ENCODE assay signal across 28 mouse cellular contexts in genomic region chr11:94317014-94317413, GRCm38 (mm10). TPM values are rescaled to one million over a fixed set of nuclear protein-coding genes. Genes with fewer than 3 reads are reported as not detected.
A peak's percentile ranks its signal among the peaks of the same experiment; 100 is the strongest.
DNase-seq lines count a peak whose midpoint lies in the region; ATAC-seq and TF ChIP-seq lines count a peak whose summit lies in the region.
"Had no signal": no experiment of that assay in that cellular context is flagged by ENCODE, and none has a peak within 500 bp of the region (broad histone marks: within the 10 kb centered on the region; RNA-seq: fewer than 3 reads in every experiment).

No protein-coding gene starts in this region.

- peak; percentile 71 for DNase-seq in heart, adult 11 months
- DNase-seq in heart, postnatal 10 days: no peak
- no peak for DNase-seq in lung, postnatal 0 days (ENCODE audit: low spot score)
- DNase-seq in lung, postnatal 36 days: no peak
- no peak for DNase-seq in neural tube, embryonic 10.5 days (ENCODE audit: extremely low spot score, low spot score)
- DNase-seq in lung, postnatal 14 days: no peak
- DNase-seq: adrenal gland, postnatal 10 days; cerebellum, adult 9-10 months; gastrocnemius, postnatal 25 days; kidney, adult 8-10 months; kidney, postnatal 36 days; layer of hippocampus, postnatal 36 days; lung, adult 18-20 months; thymus, adult 2 months had no signal

- intact Hi-C loops in heart, postnatal 10 days (cut with DNase I): no loop called here

- H3K27me3 ChIP-seq in lung, postnatal 0 days (replicated peaks; ENCODE audit: insufficient read depth, low read length): no peaks in the 10 kb centered on the region
- no peaks in the 10 kb centered on the region for H3K27me3 ChIP-seq in liver, embryonic 12.5 days (replicated peaks)
- H3K27me3 ChIP-seq: embryonic facial prominence, embryonic 15.5 days had no signal

- TF ChIP-seq EP300 in lung, postnatal 0 days (IDR thresholded peaks at IDR 0.05): no peak

- WGBS in lung, postnatal 0 days: 63% methylated on average over 1 of the region's 1 CpGs
- 70% methylated on average over 1 of the region's 1 CpGs for WGBS in liver, embryonic 12.5 days (ENCODE audit: insufficient replicate concordance)
- WGBS in macrophage (ENCODE audit: missing documents): 58% methylated on average over 1 of the region's 1 CpGs

- H3K4me2 ChIP-seq in lung, postnatal 0 days (replicated peaks; ENCODE audit: low read depth, low read length): 0 out of 2 replicates have a peak overlapping the region, but pooled peaks have one; percentile 9
- peak overlapping the region; percentile 82 for H3K4me2 ChIP-seq in liver, embryonic 12.5 days
- H3K4me2 ChIP-seq: embryonic facial prominence, embryonic 15.5 days; midbrain, embryonic 11.5 days had no signal

- no peak overlapping the region for H3K4me3 ChIP-seq in lung, postnatal 0 days (ENCODE audit: low read depth, low read length)
- peak overlapping the region; percentile 10; the same call in 1 of the 2 replicates for H3K4me3 ChIP-seq in liver, embryonic 12.5 days
- H3K4me3 ChIP-seq in macrophage (ENCODE audit: inconsistent target): peak overlapping the region; percentile 7; the same call in 1 of the 2 replicates
- H3K4me3 ChIP-seq: embryonic facial prominence, embryonic 15.5 days; hindbrain, embryonic 10.5 days had no signal

- no peak overlapping the region for H3K9ac ChIP-seq in lung, postnatal 0 days (replicated peaks; ENCODE audit: low read depth)
- 0 out of 2 replicates have a peak overlapping the region, but pooled peaks have one; percentile 43 for H3K9ac ChIP-seq in liver, embryonic 12.5 days
- H3K9ac ChIP-seq: embryonic facial prominence, embryonic 15.5 days had no signal

- no peaks in the 10 kb centered on the region for H3K36me3 ChIP-seq in lung, postnatal 0 days (ENCODE audit: insufficient read depth, low read length)
- peaks cover 50% of the 10 kb centered on the region for H3K36me3 ChIP-seq in liver, embryonic 12.5 days
- no peaks in the 10 kb centered on the region for H3K36me3 ChIP-seq in macrophage (ENCODE audit: inconsistent target)
- H3K36me3 ChIP-seq: embryonic facial prominence, embryonic 15.5 days had no signal

- ATAC-seq in lung, postnatal 0 days: no peak
- ATAC-seq in liver, embryonic 12.5 days: no peak
- ATAC-seq: forebrain, embryonic 16.5 days; hindbrain, postnatal 0 days had no signal

- no peaks in the 10 kb centered on the region for H3K9me3 ChIP-seq in lung, postnatal 0 days (ENCODE audit: low read length)
- no peaks in the 10 kb centered on the region for H3K9me3 ChIP-seq in liver, embryonic 12.5 days (replicated peaks)
- H3K9me3 ChIP-seq: embryonic facial prominence, embryonic 15.5 days; hindbrain, embryonic 10.5 days had no signal

- no peak for TF ChIP-seq CTCF in lung, postnatal 0 days (IDR thresholded peaks at IDR 0.05)

- H3K79me2 ChIP-seq in macrophage (ENCODE audit: inconsistent target): peaks cover 93% of the 10 kb centered on the region

- H3K27ac ChIP-seq in lung, postnatal 0 days (ENCODE audit: low read length): no peak overlapping the region
- H3K27ac ChIP-seq in liver, embryonic 12.5 days: peak overlapping the region; percentile 43; the same call in 1 of the 2 replicates
- H3K27ac ChIP-seq in macrophage: peak overlapping the region; percentile 64
- H3K27ac ChIP-seq: embryonic facial prominence, embryonic 15.5 days; hindbrain, embryonic 10.5 days; hindbrain, postnatal 0 days; stomach, postnatal 0 days had no signal

- H3K4me1 ChIP-seq in lung, postnatal 0 days (ENCODE audit: insufficient read depth, low read depth, low read length): peaks cover 23% of the 10 kb centered on the region; the same call in 1 of the 2 replicates
- peaks cover 84% of the 10 kb centered on the region for H3K4me1 ChIP-seq in liver, embryonic 12.5 days

RNA-seq across cellular contexts. Expression of gene Luc7l3, which starts 4.8 kb away (rescaled TPM):
- 10 to 100 TPM; 44.2 to 48.1 TPM for total RNA-seq in heart, postnatal 10 days (2021)
- polyA plus RNA-seq in lung, postnatal 0 days (2015; fragmentation: Nextera tagmentation; extraction: Ambion mirVana): 79.4 and 84.0 TPM in 2 replicates
- polyA plus RNA-seq in liver, embryonic 12.5 days (2016; fragmentation: Nextera tagmentation; extraction: Ambion mirVana): 67.1 and 67.4 TPM in 2 replicates
- total RNA-seq in macrophage (2018; cell fraction: chromatin; rRNA removed): 100 to 1,000 TPM; 264 to 986 (median 514) TPM
- 10 to 100 TPM; 25.9 to 72.8 (median 42.3) TPM for total RNA-seq in macrophage (2018; cell fraction: cytosol; rRNA removed)
- total RNA-seq in macrophage (2018; cell fraction: nucleus; rRNA removed): 100 to 1,000 TPM; 133 to 444 (median 250) TPM
- 57.8 to 99.2 TPM (median 95.9 TPM) in 3 replicates for polyA plus RNA-seq in macrophage (2018)

RNA-seq across cellular contexts. Expression of gene Ankrd40, which starts 10.8 kb away (rescaled TPM):
- total RNA-seq in heart, postnatal 10 days (2021): 100 to 1,000 TPM; 213 to 228 TPM
- polyA plus RNA-seq in lung, postnatal 0 days (2015; fragmentation: Nextera tagmentation; extraction: Ambion mirVana): 33.3 and 33.6 TPM in 2 replicates
- 15.7 and 15.9 TPM in 2 replicates for polyA plus RNA-seq in liver, embryonic 12.5 days (2016; fragmentation: Nextera tagmentation; extraction: Ambion mirVana)
- 10 to 100 TPM; 18.9 to 81.5 (median 44.1) TPM for total RNA-seq in macrophage (2018; cell fraction: chromatin; rRNA removed)
- total RNA-seq in macrophage (2018; cell fraction: cytosol; rRNA removed): 10 to 100 TPM; 47.9 to 86.4 (median 61.7) TPM
- 10 to 100 TPM; 26.7 to 81.7 (median 44.8) TPM for total RNA-seq in macrophage (2018; cell fraction: nucleus; rRNA removed)
- polyA plus RNA-seq in macrophage (2018): 51.9 to 117 TPM (median 63.5 TPM) in 3 replicates

RNA-seq across cellular contexts. Expression of gene Gm21885, which starts 35.3 kb away (rescaled TPM):
- total RNA-seq in heart, postnatal 10 days (2021): not detected
- polyA plus RNA-seq in lung, postnatal 0 days (2015; fragmentation: Nextera tagmentation; extraction: Ambion mirVana): not detected in 2 replicates
- 0.29 TPM in 1 of 2 replicates, not detected in the other for polyA plus RNA-seq in liver, embryonic 12.5 days (2016; fragmentation: Nextera tagmentation; extraction: Ambion mirVana)
- not detected for total RNA-seq in macrophage (2018; cell fraction: chromatin; rRNA removed)
- total RNA-seq in macrophage (2018; cell fraction: cytosol; rRNA removed): not detected
- total RNA-seq in macrophage (2018; cell fraction: nucleus; rRNA removed): not detected
- not detected in 3 replicates for polyA plus RNA-seq in macrophage (2018)
- total RNA-seq: adrenal gland, postnatal 10 days; common myeloid progenitor, adult 5-6 weeks; gastrocnemius, postnatal 25 days; hindbrain, postnatal 0 days; layer of hippocampus, adult 8-10 months; layer of hippocampus, postnatal 36 days; left cerebral cortex, postnatal 10 days had no signal
- polyA plus RNA-seq: brain, embryonic 14.5 days; embryonic facial prominence, embryonic 15.5 days; heart, embryonic 16.5 days; hindbrain, embryonic 10.5 days; hindbrain, postnatal 0 days; neural tube, embryonic 11.5 days; stomach, postnatal 0 days; thymus, adult 2 months had no signal
